Mouse (Mus musculus) 3T3-L1 (cell line): ENCODE measurements around the gene Gch1.
"Not testable (repeated sequence)": the region's sequence is repeated elsewhere in the genome, so short reads cannot be mapped to it uniquely, and the experiment has no call there.

ENCODE experiments used
- DNase-seq: peaks from one replicate; pipeline ENCODE4 v3.0.0-alpha.2; 2015; ENCODE audit warnings: low read depth, low spot score

The Gch1 gene

DNA sequence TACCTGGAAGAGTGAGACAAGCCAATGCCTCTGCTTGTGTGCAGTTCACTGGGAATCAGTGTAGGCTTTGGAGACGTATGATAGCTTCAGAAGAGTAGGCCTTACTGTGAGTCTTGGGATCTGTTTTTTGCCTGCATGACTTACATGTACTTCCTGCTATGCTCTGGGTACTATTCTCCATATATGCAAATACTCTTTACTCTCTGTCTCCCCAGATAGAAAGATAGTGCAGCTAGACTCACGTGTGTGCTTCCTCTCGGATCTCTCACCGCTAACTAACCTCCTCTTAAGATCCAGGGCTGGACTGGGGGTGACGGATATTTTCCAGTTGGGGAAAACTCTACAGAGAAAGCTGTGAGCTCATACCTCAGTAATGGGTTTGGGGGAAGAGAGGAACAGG lies 23.5 kb downstream of the Gch1 start:
- no peak for DNase-seq

DNA sequence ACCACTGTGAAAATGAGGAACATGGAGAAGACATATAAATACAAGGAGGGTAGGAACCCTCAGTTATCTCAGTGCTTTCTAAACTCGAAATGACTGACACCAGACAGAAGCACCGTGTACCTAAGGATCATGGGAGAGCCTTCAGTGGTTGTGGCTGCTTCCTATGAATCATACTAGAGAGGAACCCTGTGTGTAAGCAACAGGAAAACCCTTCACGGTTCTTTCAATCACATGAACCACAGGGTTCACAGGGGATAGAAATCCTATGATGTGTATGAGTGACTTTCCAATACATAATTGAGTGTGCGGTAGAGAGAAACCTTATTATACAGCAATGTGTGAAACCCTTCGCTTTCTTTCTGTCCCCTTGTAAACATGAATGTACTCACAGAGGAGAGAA lies 24.1 kb downstream of the Gch1 start:
- no peak for DNase-seq

DNA sequence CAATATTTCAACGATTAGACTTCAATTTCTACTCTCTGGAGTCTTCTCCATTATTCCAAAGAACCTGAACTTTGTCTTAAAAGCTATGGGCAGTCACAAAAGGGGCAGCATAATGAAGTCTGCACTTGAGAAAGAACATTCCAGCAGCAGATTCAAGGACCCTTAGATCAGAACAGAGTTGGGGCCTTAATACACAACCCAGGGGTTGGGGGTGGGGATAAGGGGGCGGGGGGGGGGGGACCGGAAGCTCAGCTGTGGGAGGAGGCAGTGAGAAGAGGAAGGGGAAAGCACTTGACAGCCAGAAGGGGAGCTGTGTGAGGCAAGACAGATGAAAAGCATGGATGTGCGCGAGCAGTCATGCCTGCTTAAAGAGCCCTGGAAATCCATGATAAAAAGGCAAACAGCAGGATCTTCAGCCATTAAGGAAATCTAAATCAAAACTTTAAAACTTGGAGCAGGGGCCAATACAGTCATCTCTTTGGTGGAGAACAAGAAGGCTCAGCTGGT lies 27.2 kb downstream of the Gch1 start:
- DNase-seq: no peak

DNA sequence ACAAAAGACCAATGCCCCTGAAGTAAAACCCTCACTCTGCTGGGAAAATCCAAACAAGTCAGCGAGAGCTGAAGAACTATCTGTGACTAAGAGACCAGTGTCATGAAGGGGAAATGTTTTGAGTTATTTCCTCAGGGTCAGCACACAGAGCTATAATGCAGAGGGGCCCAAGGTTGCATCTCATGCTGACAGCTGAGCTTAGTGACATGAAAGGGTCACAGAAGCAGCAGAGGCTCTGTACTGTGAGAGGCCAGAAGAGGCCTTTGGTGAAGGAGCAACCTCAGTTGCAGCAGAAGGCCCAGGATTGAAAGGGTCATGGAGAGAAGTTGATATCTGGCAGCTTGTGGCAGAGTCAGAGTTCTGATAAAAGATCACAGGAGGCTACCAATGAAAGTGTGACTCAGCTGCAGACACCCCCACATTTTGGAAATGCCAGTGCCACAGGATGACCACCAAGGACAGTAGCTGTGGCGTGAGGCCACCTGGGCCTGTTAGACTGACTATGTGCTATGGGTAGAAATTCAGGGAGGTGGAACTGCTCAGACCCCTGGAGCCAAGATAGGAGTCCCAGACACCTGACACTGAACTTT lies 29.1 kb downstream of the Gch1 start:
- no peak for DNase-seq

DNA sequence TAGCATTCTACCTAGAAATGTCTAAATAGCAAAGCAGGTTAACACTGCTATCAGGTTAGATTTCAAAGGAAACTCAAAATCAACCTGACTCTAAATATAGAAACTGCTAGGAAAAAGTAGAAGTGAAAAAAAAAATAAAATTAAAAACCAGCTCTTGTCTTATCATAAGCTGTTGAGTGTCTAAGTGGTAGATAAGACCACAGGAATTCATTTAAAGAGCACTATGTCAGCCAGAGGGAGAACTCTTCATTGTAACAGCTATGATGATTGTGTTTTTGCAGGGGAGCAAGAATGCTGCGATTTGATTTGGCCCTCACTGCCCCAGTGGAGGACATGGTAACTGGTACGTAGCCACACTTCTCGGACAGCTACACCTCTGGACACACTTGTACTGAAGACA lies 34.9 kb downstream of the Gch1 start:
- DNase-seq: no peak

DNA sequence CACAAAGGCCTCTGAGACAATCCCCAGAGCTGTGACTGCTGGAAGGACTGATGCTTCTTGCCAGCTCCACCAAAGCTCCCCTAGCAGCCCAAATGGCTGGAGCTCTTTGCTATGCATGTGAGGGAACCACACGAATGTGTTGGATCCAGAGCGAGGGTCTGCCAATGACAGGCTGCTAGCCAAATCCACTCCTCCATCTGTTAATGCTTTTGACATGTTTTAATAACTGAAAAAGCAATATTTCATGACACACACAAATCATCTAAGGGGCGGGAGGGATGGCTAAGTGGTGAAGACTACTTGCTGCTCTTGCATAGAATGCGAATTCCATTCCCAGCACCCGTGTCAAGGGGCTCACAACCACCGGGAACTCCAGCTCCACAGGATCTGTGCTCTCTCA lies 37.9 kb downstream of the Gch1 start:
- DNase-seq: no peak

DNA sequence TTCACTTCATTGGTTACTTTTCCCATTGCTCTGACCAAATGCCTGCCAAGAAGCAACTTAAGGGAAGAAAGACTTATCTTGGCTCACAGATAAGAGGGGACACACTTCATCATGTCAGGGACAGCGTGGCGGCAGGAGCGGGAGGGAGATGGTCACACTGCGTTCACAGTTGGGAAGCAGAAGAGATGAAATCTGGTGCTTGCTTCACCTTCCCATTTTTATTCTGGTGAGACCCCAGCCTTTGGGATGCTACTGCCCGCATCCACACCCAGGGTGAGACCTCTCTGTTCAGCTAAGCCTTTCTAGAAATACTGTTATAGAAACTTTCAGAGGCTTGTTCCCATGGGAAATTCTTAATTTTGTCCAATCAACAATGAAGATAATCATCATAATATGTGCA lies 44.9 kb downstream of the Gch1 start:
- DNase-seq: no peak

DNA sequence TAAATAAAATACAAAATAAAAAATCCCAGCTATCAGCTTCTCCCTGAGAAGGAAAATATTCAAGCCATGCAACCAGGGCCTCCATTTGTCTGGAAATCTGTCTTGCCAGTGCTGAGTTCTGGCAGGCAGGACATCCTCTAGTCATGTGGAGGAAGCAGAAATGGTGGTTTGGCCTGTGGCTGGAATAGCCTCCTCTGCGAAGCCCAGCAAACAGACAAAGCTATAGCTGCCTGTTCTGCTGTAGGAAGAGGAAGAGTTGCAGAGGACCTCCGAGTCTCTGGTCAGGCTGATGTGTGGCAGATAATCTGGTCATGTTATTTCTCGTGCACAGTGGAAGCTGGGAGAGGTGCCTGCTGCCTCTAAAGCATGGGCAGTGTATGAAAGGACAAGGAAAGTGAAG lies 50.4 kb downstream of the Gch1 start:
- DNase-seq: no peak

DNA sequence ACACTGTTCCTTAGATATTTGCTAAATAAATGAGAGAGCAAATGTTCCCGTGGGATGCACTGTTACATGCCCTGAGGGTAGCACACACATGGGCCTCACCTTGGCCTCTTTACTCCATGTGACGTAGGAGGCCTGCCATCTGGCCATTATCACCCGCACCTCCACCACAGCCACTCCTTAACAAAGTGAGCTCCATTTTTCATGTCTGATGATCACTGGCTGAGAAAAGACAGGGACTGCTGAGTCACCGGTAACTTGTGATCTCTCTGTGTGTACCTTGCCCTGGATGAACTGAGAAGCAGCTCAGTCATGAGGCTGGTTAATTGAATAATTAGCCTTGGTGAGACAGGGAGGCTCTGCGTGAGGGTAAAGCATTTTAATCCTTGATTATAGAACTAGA lies 52.6 kb downstream of the Gch1 start:
- DNase-seq: no peak

DNA sequence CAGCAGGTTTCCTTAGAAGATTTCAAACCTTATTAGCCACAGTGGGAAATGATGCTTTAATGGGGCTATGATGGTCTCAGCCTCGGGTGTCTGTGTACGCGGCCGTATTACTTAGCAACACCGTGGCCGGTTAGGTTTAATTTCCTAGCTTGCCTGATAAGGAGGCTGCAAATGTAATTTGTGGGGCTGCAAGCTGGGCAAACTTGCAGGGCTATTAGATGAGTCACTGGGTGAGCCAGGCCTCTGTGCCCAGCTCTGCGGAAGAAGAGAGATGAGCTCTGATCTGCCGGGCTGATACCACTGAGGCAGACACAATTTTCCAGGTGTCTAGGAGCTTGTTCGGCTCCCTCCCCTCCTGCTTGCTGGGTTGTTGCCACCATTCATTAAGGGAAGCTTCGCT lies 55.3 kb downstream of the Gch1 start:
- peak; percentile 23 for DNase-seq

DNA sequence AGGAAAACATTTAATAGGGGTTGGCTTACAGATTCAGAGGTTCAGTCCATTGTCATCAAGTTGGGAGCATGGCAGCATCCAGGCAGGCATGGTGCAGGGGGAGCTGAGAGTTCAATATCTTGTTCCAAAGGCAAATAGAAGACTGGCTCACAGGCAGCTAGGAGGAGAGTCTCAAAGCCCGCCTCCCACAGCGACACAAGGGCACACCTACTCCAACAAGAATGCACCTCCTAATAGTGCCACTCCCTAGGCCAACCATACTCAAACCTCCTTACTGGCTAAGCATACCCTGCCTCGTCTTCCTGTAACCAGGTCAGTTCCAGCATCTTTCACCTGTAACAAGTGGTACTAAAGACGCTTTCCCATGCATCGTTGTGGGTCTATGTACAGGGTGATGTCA lies 61.2 kb downstream of the Gch1 start:
- no peak for DNase-seq

DNA sequence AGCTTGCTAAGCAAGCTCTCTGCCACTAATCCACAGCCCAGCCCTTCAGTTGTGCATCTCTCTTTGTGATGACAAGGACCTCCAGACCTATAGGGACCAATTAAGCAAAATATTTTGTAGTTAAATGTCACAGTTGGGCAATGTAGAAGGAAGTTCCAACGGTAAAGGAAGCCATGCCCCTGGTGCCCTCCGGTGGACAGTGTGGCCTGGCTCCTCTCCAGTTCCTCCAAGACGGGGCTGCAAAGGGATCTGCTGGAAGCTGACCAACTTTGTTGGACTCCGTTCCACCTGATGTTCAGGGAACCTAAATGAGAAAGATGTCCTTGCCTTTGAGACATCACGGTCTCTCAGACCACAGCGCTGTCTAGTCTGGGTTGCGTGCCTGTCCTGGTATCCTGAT lies 71.7 kb downstream of the Gch1 start:
- peak; percentile 3 for DNase-seq

DNA sequence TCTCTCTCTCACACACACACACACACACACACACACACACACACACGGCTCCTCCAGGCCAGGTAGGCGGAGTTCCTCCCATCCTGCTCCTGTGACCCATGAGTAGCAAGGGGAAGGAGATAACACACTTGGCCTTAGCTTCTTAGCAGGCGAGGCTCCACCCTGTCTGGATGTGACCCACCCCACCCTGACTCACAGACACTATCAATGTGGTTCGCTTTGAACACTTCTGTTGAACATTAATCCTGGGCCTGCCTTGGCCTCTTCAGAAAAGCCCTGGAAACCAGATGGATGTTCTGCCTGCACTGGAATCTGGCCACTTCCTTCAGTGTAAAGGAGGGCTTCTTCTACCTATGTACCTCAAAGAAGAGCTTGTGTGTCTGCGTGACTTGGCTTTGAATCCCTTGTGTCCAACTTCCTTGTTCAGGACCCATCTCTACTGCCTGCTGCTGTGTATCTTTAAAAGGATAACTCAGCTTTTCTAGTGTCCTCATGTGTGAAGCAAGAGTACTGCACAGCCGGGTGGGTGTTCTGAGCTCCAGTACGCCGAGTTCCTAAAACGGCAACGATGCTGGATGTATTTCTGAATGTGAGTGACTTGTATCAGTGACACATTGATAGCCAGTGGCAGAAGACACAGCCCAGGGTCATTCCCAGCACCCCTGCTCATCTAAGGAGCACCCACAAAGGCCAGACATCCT lies 73.0 kb downstream of the Gch1 start:
- DNase-seq: no peak

DNA sequence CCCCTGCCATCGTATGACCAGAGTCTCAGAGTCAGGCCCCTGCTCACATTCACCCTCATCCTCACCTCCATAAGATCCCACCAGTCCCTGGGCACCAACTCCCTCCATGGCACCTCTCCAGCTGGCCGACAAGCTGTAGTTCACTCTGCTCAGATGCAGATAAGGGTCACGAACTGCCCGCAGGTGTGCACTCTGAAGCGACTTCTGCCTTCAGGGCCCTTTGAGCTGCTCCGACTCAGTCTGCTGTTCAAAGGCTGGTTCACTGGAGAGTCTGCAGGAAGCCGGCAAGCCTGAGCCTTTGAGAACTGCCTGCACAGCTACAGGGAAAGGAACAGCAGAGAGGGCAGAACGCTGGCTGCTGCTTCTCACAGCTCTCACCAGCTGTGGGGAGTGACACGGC lies 74.1 kb downstream of the Gch1 start:
- no peak for DNase-seq

DNA sequence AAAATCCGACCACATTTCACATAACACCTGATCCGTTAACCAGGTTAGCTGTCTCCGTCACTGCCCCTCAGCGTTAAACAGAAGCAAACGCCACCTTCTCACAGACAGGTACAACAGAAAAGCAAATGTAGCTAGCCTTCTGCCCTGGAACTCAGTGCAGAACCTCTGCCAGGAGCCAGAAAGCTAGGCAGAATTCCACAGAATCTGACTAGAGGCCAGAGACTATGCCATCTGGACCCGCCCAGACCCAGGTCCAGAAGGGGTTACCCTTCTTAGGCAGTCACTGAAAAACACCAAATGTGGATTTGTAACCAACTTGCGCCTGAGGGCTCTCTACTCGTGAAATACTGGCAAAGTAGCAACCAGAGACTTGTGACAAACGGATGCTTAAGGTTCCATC lies 77.9 kb downstream of the Gch1 start:
- DNase-seq: no peak

DNA sequence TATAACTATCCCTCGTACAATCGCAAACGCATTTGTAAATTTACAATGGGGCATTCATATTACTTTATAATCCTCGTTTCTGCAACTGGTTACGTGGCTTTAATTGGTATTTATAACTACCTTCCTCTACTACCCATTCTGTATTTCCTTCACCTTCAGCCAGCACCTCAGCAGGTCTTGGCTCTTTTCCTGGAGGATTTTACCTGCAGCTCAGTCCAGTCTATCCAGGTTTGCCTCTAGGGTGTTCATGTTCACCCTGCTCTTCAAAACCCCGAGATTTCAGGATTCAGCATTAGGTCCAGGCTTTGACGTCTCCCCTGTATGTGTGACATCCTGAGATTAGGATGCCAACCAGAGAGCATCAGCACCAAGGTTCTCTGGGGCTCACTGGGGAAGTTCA lies 78.8 kb downstream of the Gch1 start:
- not testable (repeated sequence) for DNase-seq

DNA sequence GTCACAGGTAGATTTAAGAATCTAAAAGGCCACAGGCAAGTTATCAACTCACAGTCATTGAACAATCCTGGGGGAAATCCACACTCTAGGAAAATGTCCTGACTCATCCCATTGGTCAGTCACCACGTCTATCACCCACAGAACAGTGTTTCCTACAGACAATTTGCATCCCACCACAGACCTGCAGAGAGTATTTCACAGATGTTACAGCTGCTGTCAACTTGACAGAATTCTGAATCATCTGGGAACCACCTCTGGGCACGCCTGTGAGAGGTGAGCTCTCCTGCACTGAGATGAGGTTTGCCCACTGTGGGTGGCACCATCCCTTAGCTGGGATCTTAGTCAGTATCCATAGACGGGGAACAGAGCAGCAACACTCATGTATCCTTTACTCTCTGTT lies 81.8 kb downstream of the Gch1 start:
- peak; percentile 8 for DNase-seq

DNA sequence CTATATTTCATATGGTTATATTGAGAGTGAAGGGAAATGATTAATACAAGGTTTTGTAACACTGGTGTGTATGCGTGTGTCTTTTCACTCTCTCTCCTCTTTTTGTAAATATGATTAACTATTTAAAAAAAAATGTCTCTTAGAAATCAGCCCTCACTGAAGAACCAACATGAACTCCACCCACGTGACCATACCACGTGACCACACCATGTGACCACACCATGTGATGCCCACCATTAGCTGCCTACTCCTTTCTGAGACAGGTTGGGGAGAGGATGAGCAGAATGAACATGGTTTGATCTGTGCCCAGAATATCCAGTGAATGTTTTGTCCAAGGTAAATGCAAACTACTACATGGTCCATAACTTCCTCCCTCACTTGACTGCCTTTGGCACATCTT lies 83.5 kb downstream of the Gch1 start:
- DNase-seq: no peak

DNA sequence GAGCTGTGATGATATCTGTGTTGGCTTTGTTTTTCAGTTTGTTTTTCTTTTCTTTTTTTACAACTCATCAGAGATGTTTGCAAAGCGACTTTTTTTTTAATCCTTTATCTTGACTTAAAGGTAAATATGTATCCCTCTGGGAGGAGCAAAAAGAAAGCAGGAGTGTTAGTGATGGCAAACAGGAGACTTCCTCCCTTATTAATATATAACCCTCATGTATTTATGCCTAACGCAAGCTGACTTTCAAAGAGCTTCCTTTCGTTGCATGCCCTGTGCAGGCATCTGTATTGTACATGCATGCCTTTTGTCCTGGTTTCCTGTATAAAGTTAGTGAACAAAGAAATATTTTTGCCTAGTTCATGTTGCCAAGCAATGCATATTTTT lies 84.0 kb downstream of the Gch1 start:
- DNase-seq: no peak

DNA sequence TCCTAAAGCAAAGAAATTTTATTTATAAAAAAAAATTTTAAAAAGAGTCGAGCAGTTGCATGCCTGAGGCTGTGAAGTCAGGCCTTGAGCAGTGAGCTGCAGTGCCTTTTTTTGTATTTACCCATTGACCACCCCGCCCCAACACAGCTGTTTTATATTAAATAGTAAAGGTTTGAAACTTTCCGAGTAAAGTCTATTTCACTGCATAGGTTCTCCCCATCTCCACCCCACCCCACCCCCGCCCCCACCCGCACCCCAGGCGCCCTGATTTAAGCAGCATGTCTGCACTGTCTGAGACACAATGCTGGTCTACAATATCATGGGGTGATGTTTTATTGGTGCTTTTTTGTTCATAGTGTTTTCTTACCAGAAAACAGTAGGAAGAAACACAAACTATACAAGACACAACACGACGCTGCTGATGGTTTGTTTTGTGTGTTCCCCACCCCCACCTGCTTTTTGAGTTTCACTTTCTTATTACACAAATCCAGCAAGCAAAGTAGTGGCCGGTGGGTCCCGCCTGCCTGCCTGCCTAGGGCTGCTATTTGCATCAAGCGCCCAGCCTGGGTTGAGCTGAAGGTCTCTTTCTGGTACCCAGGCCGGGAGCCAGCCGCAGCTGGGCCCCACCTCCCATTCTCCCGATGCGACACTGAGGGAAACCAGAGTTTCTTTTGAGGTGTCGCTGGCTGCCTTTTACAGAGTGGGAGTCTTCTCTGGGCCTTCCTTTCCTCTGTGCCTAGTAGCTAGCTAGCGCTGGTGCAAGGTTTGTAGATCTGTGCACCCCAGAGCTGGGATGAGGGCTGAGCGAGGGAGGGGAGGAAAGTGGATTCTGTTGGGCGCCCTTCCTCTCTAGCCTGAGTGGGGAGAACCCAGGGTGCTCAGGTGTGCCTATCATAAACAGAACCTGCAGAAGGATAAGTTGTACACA lies 84.7 kb downstream of the Gch1 start:
- peak; percentile 15 for DNase-seq
